Mouse (Mus musculus) c-Kit-positive CD71-positive TER-119-negative erythroid progenitor cells, embryonic 14.5 days (primary cell): Measurements from ENCODE around the gene Hist1h3a.
"Not testable (repeated sequence)": the region's sequence is repeated elsewhere in the genome, so short reads cannot be mapped to it uniquely, and the experiment has no call there.

Experiments used
- DNase-seq: peaks from one replicate; pipeline ENCODE4 v3.0.0-alpha.2; 2013; ENCODE audit warnings: low read depth

The Hist1h3a gene

DNA sequence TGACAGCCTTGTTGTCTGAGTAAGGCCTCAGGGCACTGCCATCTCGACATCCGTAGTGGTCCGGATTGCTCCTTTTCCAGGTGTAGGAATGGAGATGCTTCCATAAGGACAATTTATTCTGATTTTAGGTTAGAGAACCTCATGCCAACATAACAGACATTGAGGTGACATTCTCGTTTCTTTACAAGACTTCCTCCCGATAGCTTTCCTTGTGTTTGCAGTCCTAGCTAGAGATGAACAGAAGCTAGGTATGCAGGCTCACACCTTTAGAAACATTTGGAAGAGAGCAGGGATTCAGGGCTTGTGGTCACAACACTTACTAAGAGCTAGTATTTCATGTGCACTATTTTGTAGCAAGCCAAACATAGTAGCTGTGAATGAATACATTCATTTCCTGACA, 19.0 kb downstream of the Hist1h3a start:
- DNase-seq, result no peak

DNA sequence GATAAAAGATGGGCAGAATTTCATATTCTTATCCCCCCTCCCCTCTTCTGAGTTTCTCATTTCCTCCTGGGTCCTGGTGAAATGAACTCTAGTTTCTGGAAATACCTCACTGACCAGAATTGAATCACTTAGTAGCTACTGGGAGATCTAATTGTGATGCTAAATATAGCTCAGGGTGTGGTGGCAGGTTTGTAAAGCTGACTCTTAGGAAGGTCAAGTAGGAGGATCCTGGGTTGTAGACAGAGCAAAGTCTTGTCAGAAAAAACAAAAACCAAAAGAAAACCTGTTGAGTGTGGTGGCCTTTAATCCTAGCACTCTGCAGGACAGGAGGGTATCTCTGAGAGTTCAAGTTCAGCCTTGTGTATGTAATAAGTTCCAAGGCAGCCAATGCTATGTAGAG, 20.2 kb downstream of the Hist1h3a start:
- DNase-seq, result no peak

DNA sequence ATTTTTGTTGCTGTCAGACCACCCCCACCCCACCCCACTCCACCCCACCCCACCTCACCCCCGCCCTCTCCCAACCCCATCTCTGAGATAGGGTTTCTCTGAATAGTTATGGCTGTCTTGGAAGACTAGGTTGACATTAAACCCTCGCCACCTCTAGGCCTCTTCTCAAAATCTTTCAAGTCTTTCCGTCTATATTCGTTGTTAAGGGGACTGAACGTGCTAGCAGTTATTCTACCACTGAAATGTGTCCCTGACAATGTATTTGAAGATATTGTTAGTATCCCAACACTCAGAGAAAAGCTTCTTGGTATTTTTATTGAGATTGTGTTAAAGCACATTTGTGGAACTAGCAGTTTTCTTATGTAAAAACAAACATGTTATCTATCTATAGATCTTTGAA, 21.3 kb downstream of the Hist1h3a start:
- DNase-seq, result peak; percentile 15

DNA sequence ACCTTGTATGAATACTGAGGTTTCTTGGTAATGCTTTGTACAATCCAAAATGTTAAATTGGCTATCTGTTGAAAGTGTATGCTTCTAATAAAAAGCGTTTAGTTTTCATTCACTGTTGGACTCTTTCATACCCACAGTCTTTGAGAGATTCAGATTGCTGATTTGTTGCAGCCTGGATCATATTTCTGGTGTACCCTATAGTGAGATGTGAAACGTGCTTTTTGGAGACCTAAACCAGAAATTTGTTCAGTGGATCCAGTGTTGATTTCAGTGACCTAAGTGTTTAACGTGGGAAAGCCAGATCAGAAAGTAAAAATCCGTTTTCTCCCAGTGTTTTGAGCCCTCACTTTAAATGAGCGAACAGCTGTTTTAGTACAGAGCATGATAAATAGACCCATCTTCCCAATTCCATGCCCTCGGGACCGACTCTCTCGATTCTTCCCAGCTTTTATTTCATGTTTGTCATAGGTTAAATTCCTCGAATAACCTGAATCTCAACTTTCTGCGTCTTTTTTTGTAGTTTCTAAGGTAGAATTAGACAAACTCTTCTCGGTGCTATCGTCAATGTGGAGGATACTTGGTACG, 21.8 kb downstream of the Hist1h3a start:
- peak; percentile 15 for DNase-seq

DNA sequence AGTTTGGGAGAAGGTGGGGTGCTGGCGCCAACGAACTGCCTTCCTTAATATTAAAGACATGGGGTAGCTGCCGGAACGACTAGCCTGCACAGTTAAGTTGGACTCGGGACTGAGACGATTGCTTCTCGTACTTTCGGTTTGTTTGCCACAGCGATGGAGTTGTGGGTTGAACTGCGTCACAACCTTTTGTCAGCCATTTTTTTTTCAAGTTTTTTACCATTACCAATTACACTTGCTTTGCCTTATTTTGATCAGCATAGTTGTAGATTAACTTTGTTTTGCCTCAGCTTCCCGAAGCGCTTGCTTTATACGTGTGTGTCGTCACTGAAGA, 22.3 kb downstream of the Hist1h3a start:
- DNase-seq, result no peak

DNA sequence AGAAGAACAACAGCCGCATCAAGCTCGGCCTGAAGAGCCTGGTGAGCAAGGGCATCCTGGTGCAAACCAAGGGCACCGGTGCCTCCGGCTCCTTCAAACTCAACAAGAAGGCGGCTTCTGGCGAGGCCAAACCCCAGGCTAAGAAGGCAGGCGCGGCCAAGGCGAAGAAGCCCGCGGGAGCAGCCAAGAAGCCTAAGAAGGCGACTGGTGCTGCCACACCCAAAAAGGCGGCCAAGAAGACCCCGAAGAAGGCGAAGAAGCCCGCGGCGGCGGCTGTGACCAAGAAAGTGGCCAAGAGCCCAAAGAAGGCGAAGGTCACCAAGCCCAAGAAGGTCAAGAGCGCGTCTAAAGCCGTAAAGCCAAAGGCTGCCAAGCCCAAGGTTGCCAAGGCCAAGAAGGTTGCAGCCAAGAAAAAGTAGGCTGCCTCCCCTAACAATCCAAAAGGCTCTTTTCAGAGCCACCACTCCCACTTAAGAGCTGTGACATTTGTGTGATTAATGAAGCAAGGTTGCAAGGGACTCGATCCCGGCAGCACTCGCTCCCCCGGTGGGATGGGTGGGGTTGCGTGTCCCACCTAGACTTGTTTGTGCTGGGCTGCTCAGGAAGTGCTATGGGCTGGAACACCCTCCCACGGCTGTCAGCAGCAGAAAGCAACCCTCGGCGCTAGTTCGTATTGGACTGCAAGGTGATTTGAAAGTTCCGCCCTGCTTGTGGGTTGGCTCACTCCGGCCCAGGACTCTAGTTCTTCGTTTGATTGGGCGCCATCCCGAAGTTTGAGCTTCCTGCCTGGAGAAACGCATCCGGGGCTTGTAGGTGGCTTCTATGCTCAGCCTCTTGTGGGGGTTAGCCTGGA, 22.9 kb downstream of the Hist1h3a start:
- DNase-seq, result peak; percentile 90

DNA sequence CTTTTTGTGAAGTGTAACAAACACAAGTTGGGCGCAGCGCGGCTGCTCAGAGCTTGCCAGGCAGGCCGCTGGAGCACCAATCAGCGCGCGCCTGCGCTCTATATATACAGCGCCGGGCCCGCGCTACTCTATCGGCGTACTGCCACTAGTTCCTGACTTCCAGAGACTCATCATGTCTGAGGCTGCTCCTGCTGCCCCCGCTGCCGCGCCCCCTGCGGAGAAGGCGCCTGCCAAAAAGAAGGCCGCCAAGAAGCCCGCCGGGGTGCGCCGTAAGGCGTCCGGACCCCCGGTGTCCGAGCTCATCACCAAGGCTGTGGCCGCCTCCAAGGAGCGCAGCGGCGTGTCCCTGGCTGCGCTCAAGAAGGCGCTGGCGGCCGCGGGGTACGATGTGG, 23.5 kb downstream of the Hist1h3a start, which contains the start of gene Hist1h1c:
Gene Hist1h1c, plus strand, starts transcription at position 132 of the 392 bp plus-strand sequence.
- peak; percentile 83 for DNase-seq

DNA sequence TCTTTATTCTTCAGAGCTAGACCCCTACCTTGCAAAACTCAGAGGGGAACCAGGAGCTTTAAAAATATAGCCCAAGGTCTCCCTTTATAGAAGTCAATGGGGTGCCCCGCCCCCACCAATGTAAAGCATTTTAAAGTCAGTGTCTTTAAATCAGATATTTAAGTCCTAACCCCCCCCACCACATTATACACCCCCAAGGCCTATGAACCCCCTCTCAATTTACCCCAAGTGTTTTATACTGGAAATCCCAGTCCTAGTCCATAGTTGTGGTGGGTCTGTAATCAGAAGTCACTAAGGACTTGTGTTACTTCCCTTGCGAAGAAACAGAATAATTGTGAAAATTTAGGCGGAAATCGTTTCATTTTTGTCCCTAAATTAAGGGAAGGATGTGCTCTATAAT, 24.1 kb downstream of the Hist1h3a start:
- peak; percentile 23 for DNase-seq

DNA sequence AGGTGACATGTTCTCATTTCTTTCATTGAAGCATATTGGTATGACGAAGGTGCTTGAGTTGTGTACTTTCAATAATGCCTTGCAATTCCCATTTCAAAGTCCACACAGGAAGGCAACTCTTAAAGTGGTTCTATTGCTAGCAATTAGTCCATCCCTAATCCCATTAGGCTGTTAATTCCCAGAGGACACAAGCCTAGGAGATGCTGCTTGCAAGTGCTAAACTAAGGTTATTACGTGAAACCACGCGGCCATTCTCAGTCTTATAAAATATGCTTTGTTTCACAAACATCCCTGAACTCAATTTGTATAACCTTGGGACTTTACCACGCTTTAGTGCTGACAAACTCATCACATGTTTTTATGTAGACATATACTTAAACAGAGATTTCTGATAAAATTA, 25.1 kb downstream of the Hist1h3a start:
- DNase-seq, result no peak

DNA sequence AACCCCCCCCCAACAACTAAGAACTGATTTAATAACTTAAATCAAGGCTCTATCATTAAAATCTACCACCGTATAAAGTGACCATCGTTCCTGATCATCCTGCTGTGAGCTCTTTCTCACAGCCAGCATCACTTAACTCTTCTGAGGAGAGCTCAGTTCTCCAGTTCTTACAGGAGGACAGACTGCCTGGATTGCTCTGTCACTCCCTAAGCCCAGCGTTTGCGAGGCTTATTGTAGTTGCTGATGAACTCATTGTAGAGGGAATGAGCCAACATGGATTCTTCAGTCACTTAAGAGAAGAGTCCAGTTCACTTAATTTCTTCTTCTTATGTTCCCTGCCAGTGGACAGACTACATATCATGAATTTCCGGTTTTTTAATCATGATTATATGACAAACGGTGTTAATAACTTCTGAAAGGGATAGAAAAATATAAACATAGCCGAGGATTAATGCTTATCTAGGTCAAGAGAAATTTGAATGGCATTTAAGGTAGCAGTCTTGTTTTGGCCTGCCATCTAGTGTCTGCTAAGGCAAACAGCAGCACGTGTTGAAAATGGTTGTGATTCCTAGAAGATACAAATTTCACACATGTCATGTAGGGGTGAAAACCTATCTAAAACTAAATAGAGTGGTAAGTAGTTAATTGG, 29.9 kb downstream of the Hist1h3a start:
- DNase-seq, result peak; percentile 32

DNA sequence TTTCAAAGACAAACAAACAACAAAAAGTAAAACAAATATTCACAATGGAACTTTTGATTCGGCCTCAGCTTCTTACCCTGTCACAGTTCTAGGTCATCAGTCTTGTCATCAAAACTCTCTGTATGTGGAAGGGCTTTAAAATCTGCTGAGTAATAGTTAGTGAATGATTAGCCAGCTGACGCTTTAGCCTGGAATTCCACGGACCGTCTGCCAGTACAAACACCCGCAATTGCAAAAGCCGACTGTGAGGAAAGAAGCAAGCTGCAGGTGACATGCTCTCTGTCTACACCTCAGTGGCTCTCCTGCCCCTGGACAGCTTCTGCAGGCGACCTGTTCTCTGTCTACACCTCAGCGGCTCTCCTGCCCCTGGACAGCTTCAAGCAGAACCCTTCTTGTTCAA, 31.7 kb downstream of the Hist1h3a start:
- no peak for DNase-seq

DNA sequence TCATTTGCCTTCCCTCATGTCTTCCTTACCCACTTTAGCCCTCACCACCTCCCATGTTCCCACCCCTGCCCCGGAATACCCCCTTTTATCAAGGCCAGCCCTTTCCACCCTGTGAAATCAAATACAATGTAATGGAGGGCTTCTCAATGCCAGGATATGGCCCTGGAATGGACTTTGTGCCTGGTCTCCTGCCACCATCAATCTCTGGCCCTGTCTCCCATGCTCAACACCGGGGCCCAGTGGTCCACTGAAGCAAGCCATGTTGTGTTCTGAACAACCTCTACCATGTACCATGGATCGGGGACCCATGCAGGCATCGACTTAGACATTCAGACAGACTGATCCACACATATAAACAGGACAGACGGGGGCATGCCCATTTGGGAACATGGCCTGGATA, 32.5 kb downstream of the Hist1h3a start:
- DNase-seq, result no peak

DNA sequence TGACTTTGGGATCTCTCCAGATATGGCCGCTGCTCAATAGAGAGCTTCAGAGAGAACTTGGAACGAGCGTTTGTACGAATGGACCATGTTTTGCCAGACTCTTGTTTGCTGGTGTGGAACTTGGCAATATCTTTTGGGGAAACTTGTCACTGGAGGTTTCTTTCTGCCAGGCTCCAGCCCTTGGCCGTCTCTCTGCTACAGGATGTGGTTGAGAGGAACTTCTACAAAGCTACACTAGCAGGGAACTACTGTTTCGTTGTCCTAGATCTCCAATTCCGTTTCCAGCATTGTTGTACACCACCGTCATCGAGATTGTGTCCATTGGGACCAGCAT, 33.0 kb downstream of the Hist1h3a start:
- DNase-seq, result no peak

DNA sequence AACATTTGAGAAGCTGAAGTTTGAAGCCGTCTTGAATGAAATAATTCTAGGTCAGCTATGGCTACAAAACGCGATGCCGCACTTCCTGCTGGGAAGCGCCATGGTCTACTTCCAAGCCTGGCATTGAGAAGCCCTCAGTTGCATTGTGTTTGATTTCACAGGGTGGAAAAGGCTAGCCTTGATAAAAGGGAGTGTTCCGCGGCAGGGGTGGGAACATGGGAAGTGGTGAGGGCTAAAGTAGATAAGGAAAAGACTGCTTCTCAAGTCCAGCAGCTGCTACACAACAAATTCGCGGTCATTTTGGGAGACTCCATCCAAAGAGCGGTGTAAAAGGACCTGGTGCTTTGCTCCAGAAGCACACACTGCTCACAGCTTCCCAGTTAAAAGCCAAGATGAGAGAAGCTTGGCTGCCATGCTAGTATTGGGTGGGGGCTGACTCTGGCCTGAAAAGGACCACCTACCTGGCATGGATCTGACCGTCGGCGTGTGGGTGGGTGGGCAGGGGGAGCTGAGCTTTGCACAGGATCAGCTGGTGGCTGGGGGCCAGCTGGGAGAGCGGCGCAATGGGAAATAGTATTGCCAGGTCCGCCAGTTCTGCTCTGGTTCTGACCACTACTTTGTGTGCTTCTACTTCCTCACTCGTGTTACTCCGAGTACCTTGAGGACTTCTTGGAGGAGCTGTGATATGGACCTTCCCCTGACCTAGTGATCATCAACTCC, 33.6 kb downstream of the Hist1h3a start:
- DNase-seq, result no peak

DNA sequence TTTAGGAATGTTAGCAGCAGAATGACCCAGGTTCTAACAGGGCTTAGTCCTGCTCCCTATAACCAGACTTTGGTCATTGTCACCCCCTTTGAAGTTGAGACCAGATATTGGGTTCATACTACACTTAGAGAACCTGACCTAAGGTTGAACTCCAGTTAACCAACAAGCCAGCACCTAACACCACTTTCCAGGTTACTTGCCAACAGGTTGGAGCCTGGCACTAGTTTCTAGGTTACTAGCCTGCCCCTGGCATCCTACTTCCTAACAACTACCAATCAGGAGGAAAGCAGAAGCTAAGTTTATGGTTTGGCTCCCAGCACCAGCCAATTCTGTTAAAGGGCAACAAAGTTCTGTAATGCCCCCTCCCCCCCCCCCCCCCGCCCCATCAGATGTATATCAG, 37.0 kb downstream of the Hist1h3a start:
- DNase-seq, result no peak

DNA sequence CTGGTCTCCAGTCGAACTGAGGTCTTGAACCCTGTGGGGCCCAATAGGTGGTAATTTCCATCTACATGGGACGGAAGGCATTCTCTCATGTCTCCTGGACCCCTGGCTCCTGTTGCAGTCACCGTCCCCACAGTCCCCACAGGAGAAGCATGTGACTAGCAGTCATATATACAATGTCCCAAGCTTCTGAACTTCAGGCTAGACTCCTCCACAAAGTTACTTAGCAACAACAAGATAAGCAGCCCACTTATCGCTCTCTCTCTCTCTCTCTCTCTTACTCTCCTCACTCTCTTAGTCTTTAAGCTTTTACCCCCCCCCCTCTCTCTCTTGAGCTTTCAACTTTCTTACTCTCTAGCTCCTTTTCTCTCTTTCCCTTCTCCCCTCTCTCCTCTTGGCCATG, 37.9 kb downstream of the Hist1h3a start:
- no peak for DNase-seq

DNA sequence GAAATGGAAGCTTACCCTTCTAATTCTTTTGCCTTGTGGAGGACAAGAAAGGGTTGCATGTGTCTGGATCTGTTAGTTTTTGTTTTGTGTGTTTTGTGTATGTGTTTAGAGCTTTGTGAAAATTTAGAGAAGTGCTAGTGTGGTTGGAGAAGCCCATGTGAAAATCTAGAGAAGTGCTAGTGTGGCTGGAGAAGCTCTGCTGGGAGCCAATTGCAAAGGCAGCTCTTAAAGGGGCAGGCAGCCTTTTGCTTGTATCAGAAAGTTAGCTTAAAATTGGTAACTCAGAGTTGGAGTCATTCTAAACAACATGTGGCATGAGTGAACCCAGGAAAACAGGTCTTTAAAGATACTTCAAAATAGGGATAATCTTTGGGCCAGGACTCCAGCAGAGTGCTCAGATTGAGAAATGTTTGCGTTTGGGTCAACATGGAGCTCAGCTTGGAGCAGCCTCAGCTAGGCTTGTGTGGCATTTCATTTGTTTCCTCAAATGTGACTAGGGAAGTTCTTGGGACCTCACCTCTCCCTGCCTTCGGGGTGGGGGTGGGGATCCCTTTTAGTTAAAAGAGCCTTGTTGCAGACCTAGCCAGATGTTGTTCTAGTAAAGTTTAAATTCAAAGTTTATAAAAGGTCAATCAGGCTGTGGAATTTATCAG, 44.5 kb downstream of the Hist1h3a start:
- not testable (repeated sequence) for DNase-seq

DNA sequence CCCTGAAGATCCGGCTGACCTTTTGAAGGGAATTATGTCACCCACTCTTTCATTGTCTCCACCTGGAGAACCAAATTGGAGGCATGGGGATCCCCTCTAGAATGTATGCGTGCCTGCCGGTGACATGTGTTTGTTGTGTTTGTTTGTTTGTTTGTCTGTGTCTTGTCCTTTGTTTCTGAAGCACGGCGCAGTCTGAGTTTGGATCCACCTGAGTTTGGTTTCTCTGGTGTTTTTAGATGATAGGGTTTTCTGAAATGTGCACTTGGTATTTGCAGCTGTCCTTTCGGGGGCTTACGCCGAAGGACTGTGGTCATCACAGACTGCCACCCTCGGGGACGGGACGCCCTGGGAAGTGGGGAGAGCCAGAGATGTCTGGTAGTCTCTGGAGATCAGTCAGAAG, 45.0 kb downstream of the Hist1h3a start:
- DNase-seq, result no peak

DNA sequence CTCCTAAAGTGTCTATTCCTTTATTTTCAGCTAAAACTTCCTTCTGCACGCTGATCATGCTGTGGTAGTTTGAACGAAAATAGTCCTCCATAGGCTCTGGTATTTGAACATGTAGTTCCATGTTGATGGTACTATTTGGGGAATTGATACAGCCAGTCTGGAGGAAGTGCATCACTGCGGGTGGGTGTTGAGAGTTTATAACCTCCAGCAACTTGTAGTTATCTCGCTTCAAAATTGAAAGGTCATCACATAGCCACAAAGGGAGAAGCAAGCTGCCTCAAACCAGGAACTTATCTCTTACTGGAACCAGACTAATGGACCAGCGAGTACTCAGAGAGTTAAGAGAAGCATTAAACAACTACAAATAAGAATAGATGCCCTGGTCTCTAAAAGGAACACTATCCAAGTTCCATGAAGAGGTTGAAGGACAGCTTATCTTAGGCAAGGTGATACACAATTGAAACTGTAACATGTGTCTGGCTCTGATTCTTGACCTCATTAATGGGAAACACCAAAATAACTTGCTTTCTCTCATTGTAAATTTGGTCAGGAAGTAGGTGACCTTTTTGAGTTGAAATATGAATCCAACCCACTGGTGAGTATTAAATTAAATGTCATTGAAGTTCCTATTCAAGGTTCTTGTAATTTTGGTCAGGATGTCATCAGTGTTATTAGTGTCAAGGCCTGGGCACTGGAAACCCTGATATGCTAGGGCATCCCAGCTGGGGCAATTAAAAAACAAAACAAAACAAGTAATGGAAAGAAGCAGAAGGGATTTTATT, 45.7 kb downstream of the Hist1h3a start:
- no peak for DNase-seq
